Mouse (Mus musculus): Measurements from ENCODE around the gene Lgi4.
A peak's percentile ranks its signal among the peaks of the same experiment; 100 is the strongest.

Gene Lgi4

DNA sequence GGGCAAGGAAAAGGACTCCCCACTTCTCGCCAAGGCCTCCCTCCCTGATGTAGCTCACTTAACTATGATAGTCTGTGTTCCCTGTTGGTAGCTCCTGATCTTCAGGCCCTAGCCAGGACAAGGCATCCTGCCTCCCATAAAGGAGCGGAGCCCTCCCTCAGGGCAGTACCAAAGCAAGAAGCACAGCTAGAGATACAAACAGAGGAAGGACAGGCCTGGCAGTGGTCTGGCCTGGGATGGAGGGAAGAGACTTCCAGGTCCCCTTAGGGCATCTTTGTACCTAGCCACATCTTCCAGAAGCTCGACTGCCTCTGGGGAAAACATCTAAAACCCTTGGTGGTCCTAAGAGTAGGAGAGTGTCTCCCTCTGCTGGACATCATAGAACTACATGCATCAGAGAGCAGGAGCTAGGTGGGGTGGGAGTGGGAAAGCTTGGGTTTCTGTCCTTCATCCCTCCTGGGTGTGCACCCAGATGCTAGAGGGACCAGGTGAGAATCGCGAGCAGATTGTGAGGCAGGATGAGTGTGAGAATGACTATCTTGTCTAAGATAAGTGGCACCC, 18.8 kb downstream of the Lgi4 start:
- DNase-seq (ENCODE audit: low spot score), result no peak

DNA sequence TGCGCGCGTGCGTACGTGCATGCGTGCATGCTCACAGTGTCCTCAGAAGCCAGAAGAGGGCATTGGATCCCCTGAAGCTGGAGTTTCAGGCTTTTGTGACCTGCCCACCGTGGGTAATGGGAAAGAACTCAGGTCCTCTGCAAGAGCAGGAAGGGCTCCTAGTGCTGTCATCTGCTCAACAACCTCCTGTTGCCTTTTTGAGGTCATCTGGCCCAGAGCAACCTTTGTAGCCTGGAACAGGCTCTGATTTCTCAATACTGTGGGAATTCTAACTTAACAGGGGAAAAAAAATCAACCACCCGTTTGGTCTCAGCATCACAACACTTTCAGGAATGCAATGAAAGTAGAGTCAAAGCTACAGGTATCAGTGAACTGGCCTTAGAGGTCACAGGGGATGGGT, 20.5 kb downstream of the Lgi4 start:
- DNase-seq (ENCODE audit: low spot score), result no peak

DNA sequence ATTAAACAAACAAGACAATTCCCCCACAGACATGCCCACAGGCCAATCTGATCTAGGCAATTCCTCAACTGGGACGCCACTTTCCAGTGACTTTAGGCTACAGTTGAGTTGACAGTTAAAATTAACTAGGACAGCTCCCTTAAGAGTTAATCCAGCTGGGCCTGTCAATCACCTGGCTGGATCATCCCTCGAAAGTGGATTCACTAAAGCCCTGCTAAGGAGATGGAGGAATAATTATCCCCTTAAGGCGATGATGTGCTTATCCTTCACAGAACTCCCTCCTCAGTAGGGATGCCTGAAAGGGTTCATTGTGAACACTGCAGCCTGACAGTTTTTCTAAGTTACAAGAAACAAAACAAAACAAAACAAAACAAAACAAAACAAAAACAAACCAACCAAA, 21.5 kb downstream of the Lgi4 start:
- DNase-seq (ENCODE audit: low spot score), result no peak

DNA sequence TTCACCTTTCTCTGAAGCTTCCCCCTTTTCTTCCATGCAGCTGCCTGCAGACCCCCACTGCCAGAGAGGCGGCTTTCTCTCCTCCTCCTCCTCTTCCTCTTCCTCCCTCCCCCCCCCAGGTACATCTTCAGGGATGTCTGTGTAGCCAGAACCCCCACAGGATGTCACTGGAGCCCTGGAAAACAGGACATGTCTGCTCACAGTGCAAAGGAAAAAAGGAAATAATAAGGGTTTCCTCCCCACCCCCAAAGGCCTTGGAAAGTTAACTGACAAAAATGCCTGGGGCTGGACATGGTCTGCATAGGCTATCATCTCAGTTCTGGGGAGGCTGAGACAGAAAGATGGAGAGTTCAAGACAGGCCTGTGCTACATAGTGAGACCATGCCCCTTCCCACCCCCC, 22.0 kb downstream of the Lgi4 start:
- DNase-seq (ENCODE audit: low spot score), result no peak

DNA sequence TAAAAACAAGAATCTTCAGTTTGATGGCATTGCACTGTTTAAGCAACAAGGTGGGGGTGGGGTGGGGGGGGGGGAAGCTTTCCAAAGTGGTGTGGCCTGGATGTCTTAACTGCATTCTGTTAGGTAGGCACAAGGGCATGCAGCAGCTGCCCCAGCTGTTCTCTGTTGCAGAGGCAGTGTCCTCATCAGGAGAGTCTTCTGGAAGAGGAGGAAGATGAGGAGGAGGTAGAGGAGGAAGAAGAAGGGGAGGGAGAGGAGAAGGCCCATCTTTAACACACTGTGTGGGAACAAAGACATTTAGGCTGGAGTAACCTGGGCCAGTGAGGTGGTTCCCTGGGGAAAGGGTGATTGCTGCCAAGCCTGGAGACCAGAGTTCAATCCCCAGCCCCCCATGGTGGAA, 23.0 kb downstream of the Lgi4 start:
- no peak for DNase-seq (ENCODE audit: low spot score)

DNA sequence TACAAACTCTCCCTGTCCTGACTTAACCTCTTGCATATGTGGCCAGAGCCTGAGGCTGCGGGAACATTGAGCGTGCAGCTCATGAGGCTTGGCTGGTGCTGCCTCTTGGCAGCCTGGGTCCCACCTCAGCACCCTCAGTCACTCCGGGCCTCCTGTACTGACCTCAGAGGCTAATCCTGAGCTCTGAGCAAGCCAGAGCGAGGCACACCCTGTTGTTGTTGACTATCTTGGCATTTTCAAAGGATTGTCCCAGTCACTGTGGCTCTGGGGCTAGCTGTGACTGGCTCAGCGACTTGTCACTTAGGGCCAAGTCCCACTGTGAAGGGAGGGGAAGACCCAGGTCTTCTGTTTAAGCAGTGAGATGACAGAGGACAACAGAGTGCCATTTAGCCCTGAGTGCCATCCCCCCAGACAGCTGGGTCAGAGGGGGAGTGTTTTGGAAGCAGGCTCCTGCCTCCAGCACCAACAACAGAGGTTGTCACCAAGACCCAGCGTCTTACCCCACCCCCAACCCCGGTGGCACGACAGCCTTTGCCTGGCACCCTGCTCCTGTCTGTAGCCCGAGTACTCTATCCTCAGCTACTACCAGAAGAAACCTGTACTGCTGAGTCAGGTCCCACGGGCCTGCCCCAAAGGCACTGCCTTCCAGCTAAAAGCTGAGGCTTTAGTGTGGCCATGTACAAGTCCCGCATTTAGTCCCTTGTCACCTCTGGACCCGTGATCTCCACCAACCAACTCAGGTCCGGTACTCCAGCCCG, 23.9 kb downstream of the Lgi4 start:
- DNase-seq (ENCODE audit: low spot score), result no peak

DNA sequence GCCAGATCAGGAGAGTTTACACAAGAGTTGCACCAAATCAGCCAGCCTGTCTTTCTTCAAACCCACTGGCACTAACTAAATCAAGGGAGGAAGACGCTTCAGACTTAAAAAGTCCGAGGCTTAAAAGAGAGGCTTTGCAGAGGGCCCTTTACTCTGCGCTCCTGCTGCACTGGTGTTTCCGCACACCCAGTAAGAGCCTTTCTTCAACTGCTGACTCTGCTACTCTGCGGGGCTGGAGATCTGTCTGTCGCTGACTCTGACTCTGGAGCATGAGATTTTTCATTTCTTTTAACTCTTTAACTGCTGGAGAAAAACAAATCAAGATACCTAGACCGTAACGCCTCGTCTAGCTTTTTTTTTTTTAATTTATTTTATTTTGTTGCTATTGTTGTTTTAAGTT, 25.0 kb downstream of the Lgi4 start:
- DNase-seq (ENCODE audit: low spot score), result no peak

DNA sequence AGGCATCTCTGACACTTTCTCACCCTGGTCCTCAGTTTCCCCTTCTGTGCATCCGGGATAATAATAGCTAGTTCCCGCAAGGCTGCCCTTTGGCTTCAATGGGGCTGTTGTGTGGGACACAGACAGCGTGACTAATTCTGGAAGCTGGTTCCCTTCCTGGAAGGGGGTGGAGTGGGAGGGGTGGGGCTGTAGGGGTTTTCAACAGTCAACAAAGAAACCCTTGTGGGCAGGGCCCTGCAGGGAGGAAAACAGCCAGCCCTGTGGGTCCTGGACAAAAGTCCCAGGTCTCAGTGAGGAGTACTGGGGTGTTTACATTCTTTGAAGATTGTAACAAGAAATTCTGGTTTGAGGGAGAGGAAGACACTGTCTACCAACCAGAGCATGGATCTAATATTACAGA, 26.0 kb downstream of the Lgi4 start:
- DNase-seq (ENCODE audit: low spot score), result no peak

DNA sequence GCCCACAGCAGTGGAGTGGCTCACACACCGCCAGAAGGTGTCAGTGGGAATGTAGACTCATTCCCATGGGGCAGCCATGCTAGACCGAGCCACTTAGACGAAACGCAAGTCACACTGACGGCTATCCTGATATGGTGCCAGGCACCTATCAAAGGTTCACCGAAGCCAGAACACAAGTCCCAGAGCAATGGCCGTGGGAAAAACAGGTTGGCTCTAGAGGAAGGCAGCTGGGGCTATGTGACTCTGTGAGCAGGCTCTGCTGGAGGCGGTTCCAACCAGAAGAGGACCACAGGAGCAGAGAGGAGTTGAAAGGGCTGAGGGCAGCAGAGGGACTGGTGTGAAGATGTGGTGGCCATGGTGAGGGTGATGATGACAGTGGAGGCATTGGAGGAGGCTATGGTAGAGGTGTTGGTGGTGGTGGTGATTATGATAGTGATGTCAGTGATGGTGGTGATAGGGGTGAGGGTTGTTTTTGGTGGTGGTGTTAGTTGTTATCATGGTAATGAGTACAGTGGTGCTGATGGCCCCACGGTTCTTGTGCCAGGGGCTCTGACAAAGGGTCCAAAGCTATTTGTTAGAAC, 27.1 kb downstream of the Lgi4 start:
- no peak for DNase-seq (ENCODE audit: low spot score)

DNA sequence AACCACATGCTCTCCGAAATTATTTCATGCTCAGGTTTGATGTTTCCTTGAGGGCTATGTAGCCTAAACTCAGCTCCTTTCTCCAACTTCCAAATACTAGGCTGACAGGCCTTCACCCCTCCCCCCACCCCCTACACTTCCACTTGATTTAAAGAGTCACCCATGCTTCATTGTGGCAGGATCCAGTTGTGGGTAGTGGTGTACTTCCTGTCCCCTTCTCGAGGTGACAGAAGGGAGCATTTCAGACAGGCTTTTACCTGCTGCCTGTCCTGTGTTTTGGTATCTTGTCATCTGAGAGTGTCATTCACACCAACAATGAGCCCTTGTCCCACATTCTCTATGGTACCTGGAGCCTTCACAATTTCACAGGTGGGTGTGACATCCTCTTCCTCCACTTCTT, 28.1 kb downstream of the Lgi4 start:
- DNase-seq (ENCODE audit: low spot score), result no peak

DNA sequence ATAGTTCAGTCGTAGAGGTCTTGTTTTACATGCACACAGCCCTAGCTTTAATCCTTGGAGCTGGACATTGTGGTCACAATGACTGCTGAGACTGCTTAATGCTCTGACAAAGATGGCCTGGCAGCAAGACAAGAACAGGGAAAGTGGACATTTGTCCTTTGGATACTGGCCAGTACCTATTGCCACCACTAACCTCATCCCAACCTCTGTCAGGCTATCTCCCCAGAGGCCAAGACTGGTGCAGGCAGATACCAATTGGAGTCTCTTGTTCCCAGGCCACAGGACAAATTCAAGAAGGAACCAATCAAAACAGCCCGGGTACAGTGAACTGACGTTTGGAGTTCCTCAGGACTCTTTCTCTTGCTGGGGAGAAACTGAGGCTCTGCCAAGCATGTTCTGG, 29.1 kb downstream of the Lgi4 start:
- no peak for DNase-seq (ENCODE audit: low spot score)

DNA sequence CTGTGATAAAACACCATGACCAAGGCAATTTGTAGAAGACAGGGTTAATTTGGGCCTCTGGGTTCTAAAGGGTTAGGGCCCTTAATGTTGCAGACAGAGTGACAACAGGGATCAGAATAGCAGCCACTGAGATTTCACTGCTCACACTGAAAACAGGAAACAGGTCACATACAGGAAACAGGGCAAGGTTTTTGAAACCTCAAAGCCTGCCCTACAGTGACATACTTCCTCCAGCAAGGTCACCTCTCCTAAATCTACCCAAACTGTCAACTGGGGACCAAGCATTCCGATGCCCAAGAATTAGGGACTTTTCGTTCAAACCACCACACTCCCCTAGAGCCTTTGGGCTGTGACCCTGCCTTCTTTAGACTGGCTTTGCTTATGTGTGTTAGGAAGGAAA, 30.6 kb downstream of the Lgi4 start:
- DNase-seq (ENCODE audit: low spot score), result no peak

DNA sequence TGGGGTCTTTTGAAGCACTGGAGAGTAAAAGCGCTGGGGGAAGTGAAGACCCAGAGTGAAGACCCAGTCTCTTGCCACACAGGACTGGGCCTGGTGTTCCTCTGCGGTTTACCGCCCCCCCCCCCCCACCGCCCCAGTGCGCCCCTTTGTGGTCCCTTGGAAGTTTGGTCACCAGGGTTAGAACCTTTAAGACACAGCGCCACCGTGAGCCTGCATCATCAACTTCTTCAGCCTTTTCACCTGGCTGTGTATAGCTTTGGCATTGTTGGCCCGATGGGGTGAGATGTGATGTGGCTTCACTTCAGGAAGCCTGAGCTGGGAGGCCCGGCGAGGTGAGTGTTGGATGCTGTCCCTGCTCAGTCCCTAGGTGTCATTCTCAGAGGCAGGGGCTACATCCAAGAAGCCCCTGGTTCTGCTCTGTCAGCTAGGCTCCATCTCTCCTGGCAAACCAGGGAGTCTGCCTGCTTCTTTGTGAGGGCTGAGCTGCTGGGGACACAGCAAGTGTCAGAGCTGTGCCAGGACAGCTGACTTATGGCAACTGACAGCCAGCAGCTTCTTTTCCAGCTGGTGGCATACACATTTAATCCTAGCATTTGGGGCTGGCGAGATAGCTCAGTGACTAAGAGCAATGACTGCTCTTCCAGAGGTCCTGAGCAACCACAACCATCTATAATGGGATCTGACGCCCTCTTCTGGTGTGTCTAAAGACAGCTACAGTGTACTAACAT, 35.8 kb downstream of the Lgi4 start:
- DNase-seq (ENCODE audit: low spot score), result no peak

DNA sequence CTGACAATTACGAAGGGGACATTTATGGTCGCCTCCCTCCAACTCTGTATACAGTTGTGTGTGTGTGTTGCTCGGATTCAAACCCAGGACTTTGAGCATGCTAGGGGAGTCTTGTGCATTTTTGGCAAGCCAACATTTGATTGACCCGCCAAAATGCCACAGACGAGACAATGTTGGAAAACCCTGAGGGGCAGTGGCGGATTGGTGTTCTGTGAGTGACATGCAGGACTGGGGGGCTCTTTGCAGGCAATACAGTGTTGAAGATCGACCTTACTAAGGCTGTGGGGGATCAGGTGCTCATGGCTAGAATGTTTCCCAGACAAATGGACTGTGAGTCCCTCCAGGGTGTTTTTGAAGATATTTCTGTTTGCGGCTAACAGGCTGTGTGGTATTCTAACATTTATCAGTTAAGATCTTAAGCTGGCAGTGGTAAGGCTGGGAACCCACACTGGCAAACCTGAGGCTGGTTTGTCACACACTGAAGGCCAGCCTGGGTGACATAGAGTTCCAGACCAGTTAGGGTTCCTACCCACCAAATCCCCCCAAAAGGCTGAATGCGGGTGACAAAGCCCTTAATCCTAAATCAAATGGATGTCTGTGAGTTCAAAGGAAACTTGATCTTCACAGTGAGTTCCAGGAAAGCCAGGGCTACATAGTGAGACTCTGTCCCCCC, 37.9 kb downstream of the Lgi4 start:
- DNase-seq (ENCODE audit: low spot score), result no peak

DNA sequence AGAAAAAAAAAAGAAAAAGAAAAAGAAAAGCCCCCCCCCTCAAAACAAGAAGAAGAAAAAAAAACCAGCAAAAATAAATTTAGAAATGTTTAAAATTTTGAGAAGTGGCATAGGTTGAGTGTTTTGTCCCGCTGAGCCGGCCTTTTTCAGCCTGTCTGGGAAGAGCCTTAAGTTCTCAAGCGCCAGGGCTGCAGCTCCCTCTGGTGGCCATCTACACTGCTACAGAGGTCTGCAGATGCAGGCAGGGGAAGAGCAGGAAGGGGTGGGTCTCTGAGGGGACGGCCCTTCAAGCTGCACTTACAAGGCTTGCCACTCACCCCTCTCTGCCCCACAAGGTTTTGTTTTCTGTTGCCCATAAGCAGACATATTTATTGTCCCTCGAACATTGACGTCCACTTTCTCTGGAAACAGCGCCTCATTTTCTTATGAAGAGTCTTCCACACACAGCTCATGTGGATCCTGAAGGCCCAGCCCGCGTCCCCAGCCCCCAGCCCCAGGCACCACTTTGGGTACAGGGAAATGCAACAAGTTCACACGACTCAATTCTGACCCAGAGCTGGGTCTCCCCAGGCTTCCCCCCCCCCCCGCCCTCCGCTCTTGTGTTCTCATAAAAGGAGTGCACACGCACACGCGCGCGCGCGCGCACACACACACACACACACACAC, 38.6 kb downstream of the Lgi4 start:
- DNase-seq (ENCODE audit: low spot score), result peak; percentile 51

DNA sequence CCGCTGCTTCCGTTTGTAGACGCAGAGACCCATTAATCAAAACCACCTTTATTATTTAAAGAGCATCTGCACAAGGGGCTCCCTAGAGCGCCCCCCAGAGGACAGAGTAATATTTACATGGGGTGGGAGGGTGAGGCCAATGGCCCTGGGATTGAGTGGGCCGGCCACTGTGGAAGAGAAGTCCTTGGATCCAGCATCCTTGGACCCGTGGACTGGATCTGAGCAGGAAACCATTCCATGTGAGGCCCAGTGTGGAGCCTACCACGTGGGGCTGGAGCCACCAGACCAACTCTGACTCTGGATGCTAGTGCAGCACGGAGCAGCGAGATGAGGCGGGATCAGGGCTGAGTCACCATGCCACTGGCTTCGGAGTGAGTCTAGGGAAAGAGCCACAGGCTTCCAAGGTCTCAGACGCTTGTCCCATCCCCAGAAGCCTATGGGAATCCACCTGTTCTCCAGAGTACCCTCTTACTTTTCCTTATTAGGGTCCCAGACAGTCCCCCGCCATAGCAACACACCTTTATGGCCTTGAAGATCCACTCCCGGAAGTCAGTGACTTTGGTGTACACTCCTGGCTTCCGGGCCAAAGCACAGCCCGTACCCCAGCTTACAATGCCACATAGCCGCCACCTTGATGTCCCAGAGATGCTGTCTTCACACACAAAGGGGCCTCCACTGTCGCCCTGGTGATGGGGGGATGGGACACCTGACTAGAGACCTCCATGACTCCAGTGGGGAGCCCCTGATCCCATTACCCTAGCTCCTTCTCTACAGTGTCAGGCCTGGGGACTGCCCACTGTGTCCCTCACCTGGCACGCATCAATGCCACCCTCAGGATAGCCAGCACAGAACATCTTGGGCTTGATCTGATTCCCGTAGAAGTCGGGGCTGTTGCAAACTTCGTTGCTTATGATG, 39.8 kb downstream of the Lgi4 start:
- DNase-seq (ENCODE audit: low spot score), result no peak

DNA sequence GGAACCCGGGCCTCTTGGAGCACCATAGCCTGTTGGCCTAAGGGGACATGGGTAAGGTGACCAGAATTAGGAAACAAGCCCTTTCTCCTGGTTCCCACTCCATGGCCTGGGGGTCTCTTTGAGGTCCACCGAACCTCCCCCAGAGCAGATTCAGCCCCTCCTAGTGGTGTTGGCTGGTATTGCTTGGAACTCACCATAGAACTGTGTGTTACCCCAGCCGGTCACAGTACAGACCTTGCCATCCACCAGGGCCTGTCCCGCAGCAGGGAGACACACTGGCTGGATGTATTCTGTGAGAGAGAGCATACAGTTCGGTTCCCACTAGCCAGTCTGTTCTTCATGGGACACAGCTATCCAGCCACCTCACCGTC, 40.5 kb downstream of the Lgi4 start:
- DNase-seq (ENCODE audit: low spot score), result no peak

DNA sequence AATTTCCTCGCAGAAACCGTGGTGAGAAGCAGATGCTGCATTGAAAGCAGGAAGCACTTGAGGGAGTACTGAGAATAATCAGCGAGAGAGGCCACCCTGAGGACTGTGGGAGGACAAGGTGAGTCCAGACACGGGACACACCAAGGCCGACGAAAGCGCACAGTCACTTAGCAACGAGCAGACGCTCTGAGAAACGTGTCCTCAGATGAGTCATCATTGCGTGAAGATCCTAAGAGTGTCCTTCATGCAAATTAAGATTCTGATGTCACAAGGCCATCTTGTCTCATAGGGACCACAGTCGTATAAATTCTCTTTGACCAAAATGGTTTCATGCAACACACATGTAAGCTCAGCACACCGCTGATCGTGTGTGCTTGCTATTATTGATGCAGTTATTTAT, 41.6 kb downstream of the Lgi4 start:
- DNase-seq (ENCODE audit: low spot score), result no peak

DNA sequence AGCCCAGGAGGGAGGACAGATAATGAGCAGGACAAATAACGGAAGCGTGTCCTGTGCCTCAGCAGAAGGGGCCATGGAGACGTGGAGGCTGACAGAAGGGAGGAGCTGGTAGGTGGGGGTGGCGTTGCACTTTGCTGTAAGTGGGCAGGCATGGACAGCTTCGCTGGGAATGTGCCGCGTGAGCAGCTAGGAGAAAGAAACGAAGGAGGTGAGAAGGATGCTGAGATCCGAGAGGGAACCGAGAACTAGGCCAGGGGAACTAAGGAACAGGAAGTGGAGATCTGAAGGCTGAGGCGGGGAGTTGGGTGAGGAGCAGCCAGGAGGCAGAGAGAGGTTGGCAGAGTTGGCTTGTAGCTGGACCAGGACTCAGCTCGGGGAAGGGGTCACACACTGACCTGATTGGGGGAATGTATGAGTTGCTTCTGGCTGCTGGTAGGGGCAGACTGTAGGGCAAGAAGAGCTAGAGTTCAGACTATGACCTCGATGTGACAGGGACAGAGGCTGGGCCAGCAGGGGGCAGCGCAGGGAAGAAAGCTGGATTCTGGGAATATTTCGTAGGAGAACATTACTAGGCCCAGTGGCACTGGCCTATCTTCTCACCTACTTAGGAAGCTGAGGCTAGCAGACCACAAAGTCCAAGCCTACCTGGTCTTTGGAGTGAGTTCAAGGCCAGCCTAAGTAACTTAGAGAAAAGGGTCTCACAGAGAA, 46.1 kb downstream of the Lgi4 start:
- DNase-seq (ENCODE audit: low spot score), result no peak

DNA sequence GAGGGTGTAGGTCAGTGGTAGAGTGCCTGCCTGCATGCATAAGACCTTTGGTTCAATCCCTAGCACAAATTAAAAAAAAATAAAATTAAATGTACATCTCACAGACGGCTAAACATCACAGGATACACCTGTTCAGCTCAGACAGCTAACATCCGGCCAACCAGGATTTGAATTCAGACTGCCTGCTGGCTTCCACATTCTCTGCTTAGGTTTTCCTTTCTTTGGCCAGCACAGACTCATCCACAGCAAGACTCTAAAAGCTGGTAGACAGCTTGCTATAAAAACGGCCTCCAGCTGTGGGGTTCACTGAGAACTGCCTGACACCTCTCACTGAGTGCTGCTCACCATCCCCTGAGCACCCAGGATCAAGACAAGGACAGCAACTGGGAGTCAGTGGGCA, 47.0 kb downstream of the Lgi4 start:
- DNase-seq (ENCODE audit: low spot score), result no peak
